Mouse (Mus musculus) T-cell, adult 66 days (primary cell): ENCODE data around the gene Gm17402. TPM values are rescaled to one million over a fixed set of nuclear protein-coding genes. Genes with fewer than 3 reads are reported as not detected.

Experiments used
- total RNA-seq, 2 experiments: library from RNA; stranded (reverse); gene quantifications; 3 replicates in 1 of 2; 4 replicates in 1 of 2; pipeline ENCODE4 v1.2.4; 2023

Gene Gm17402
- not detected for total RNA-seq

DNA sequence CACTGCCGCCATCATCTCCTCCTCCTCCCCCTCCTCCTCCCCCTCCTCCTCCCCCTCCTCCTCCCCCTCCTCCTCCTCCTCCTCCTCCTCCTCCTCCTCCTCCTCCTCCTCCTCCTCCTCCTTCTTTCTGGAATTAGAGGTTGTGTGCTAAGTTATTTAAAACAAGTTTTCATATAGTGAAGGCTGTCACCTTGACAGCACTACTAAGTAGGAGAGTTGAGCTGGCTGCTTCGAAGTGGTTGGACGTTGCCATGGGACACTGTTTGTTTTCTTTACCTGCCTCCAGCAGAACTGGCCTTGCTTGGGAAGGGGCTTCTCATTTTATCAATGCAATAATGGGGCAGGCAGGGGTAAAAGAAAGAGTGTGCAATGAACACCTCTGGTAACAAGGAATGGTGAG is at the start of gene Gm17402:
Gm17402 (minus strand) TSS at position 101 of the 400 bp plus-strand sequence.

DNA sequence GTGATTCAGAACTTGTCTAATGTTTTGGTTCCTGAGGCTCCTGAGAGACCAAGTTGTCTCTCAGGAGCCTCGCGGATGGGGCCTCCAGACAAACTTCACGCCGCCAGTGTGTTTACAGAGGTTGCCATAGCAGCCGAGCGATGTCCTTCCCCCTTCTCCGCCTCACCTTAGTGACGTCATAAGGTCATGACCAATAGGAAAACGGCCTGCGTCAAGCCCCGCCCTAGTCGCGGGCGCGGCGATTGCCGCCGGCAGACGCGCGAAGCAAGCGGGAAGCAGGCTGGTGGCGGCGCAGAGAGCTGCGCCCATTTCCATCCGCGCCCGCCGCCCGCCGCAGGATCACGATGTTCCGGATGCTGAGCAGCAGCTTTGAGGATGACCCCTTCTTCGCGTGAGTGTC is 1.1 kb downstream of the Gm17402 start, which contains the start of gene Mlf1:
Mlf1 (plus strand) TSS at position 226 of the 400 bp plus-strand sequence.

Other genes starting within 250 kb of the Gm17402 start
- gene Mlf1, start 1.1 kb downstream of the Gm17402 start, total RNA-seq: not detected
- gene Gfm1, start 54.9 kb upstream of the Gm17402 start, total RNA-seq: 10 to 100 TPM; 30.9 to 37.3 TPM
- 1 to 10 TPM; 2.5 to 3.0 TPM for gene Lxn, start 88.8 kb upstream of the Gm17402 start, total RNA-seq
- not detected for gene Rarres1, start 140.4 kb upstream of the Gm17402 start, total RNA-seq
- 10 to 100 TPM; 38.5 to 41.8 TPM for gene Mfsd1, start 207.6 kb upstream of the Gm17402 start, total RNA-seq